Mouse (Mus musculus): ENCODE measurements around the gene Cfb. TPM values are rescaled to one million over a fixed set of nuclear protein-coding genes. Genes with fewer than 3 reads are reported as not detected.
"Not testable (repeated sequence)": the region's sequence is repeated elsewhere in the genome, so short reads cannot be mapped to it uniquely, and the experiment has no call there.

Cfb gene
- polyA plus RNA-seq, 1 experiment from 2014 or later: 21.1 TPM

DNA sequence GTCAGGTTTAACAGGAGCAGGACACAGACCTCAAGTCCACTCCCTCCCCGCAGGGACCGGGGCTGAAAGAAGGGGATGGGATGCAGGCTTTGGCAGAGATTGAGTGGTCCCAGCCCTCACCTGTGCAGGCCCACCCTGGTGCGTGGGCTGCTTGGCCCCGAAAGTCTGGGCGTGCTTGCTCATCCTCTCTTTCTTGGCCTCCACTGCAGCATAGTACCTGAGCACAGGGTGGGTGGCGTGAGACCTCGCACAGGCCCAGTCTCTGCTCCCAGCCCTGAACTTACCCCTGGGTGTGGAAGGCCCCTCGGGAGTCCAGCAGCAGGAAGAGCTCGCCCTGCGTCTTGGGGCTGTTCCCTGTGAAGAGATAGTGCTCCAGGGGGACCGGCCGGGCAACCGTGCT lies 17.4 kb downstream of the Cfb start:
- H3K9ac ChIP-seq (ENCODE audit: low read depth, low read length): no peak overlapping the region
- H3K27ac ChIP-seq: no peak overlapping the region
- DNase-seq (ENCODE audit: low spot score) (no peak), ATAC-seq (replicated peaks; ENCODE audit: low FRiP score, low read depth) (no peak)
- no peak for TF ChIP-seq CTCF (IDR thresholded peaks at IDR 0.05; ENCODE audit: low read depth)
- no peaks in the 10 kb centered on the region for H3K9me3 ChIP-seq (replicated peaks; ENCODE audit: low read length)
- H3K4me1 ChIP-seq (replicated peaks; ENCODE audit: insufficient read depth, low read length): no peaks in the 10 kb centered on the region
- H3K4me2 ChIP-seq (ENCODE audit: low read length): no peak overlapping the region
- H3K36me3 ChIP-seq (ENCODE audit: insufficient read depth, low read length): peaks cover 69% of the 10 kb centered on the region
- WGBS: 94% methylated on average over 13 of the region's 13 CpGs
- no peaks in the 10 kb centered on the region for H3K27me3 ChIP-seq (ENCODE audit: insufficient read depth, low read length)
- H3K4me3 ChIP-seq (replicated peaks; ENCODE audit: low read depth, low read length): no peak overlapping the region

GRCm38 (mm10) chr17:34840736-34841307 lies 21.5 kb downstream of the Cfb start:
- Histone ChIP-seq H3K9me3 (replicated peaks; ENCODE audit: low read length) (no peaks in the 10 kb centered on the region), H3K4me3 (replicated peaks; ENCODE audit: low read depth, low read length) (no peak overlapping the region), H3K36me3 (ENCODE audit: insufficient read depth, low read length) (peaks cover 52% of the 10 kb centered on the region), H3K4me1 (replicated peaks; ENCODE audit: insufficient read depth, low read length) (peaks cover 4% of the 10 kb centered on the region; the same call in 1 of the 2 replicates), H3K9ac (ENCODE audit: low read depth, low read length) (no peak overlapping the region), H3K27ac (no peak overlapping the region), H3K4me2 (ENCODE audit: low read length) (no peak overlapping the region), H3K27me3 (ENCODE audit: insufficient read depth, low read length) (no peaks in the 10 kb centered on the region)
- TF ChIP-seq CTCF (IDR thresholded peaks at IDR 0.05; ENCODE audit: low read depth): no peak
- WGBS: 83% methylated on average over 6 of the region's 6 CpGs
- no peak for DNase-seq (ENCODE audit: low spot score)
- no peak for ATAC-seq (replicated peaks; ENCODE audit: low FRiP score, low read depth)

DNA sequence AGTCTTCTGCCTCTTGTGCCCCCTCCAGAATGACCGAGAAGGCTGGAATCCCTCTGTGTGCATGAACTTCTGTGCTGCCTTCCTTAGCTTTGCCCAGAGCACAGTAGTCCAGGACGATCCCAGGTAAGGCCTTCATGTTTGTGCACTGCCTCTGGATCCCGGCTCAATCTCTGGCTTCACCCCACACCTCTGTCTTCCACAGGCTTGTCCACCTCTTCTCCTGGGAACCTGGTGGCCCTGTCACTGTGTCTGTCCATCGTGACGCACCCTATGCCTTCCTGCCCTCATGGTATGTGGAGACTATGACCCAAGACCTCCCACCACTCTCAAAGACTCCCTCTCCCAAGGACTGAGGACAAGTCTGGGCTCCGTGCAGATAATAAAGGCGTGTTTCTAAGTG lies 23.5 kb downstream of the Cfb start:
- no peaks in the 10 kb centered on the region for H3K9me3 ChIP-seq (replicated peaks; ENCODE audit: low read length)
- no peak overlapping the region for H3K27ac ChIP-seq
- H3K4me1 ChIP-seq (replicated peaks; ENCODE audit: insufficient read depth, low read length): peaks cover 5% of the 10 kb centered on the region; the same call in 1 of the 2 replicates
- H3K9ac ChIP-seq (ENCODE audit: low read depth, low read length): no peak overlapping the region
- no peaks in the 10 kb centered on the region for H3K27me3 ChIP-seq (ENCODE audit: insufficient read depth, low read length)
- DNase-seq (ENCODE audit: low spot score): no peak
- no peak overlapping the region for H3K4me3 ChIP-seq (replicated peaks; ENCODE audit: low read depth, low read length)
- no peak overlapping the region for H3K4me2 ChIP-seq (ENCODE audit: low read length)
- 89% methylated on average over 7 of the region's 7 CpGs for WGBS
- peaks cover 38% of the 10 kb centered on the region for H3K36me3 ChIP-seq (ENCODE audit: insufficient read depth, low read length)
- TF ChIP-seq CTCF (IDR thresholded peaks at IDR 0.05; ENCODE audit: low read depth): no peak
- ATAC-seq (replicated peaks; ENCODE audit: low FRiP score, low read depth): no peak

GRCm38 (mm10) chr17:34837464-34838324 lies 24.6 kb downstream of the Cfb start:
- TF ChIP-seq CTCF (IDR thresholded peaks at IDR 0.05; ENCODE audit: low read depth): no peak
- ATAC-seq (replicated peaks; ENCODE audit: low FRiP score, low read depth): peak; percentile 14

DNA sequence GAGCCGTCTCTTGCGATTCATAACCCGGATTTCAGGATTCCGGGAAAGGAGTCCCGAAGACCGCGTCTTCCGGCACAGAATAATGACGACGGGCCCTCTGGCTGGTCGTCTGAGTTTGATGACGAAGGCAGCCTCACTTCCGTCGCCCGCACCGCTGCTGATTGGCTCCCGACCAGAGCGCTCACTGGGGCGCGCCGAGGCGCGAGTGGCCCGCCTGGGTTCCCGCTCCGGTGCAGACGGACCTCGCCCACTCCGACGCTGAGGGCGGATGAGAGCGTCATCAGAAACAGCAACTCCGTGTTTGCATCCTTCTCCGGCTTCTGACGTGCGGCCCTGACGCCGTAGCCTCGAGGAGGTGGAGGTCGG lies 25.5 kb downstream of the Cfb start, which contains the start of the genes Stk19 and Dxo:
Stk19 (minus strand) TSS at position 90 of the 366 bp plus-strand sequence.
Dxo (plus strand) TSS at position 164 of the 366 bp plus-strand sequence.
- Histone ChIP-seq H3K9ac (ENCODE audit: low read depth, low read length) (peak within 1 kb of the TSS; percentile 72), H3K27ac (peak within 1 kb of the TSS; percentile 77), H3K4me1 (replicated peaks; ENCODE audit: insufficient read depth, low read length) (peaks cover 5% of the 10 kb centered on the region; the same call in 1 of the 2 replicates), H3K4me3 (replicated peaks; ENCODE audit: low read depth, low read length) (peak within 1 kb of the TSS; percentile 80), H3K27me3 (ENCODE audit: insufficient read depth, low read length) (no peaks in the 10 kb centered on the region), H3K4me2 (ENCODE audit: low read length) (peak within 1 kb of the TSS; percentile 83), H3K9me3 (replicated peaks; ENCODE audit: low read length) (no peaks in the 10 kb centered on the region), H3K36me3 (ENCODE audit: insufficient read depth, low read length) (peaks cover 35% of the 10 kb centered on the region)
- TF ChIP-seq CTCF (IDR thresholded peaks at IDR 0.05; ENCODE audit: low read depth): no peak
- ATAC-seq (replicated peaks; ENCODE audit: low FRiP score, low read depth) (peak; percentile 91), DNase-seq (ENCODE audit: low spot score) (peak; percentile 97)
- WGBS: under 1% methylated on average over 40 of the region's 40 CpGs

More at GRCm38 (mm10) chr17:34837464-34838324, 24.6 kb downstream of the Cfb start:
- no peaks in the 10 kb centered on the region for H3K27me3 ChIP-seq (ENCODE audit: insufficient read depth, low read length)
- H3K4me3 ChIP-seq (replicated peaks; ENCODE audit: low read depth, low read length): peak overlapping the region; percentile 80
- peak overlapping the region; percentile 72 for H3K9ac ChIP-seq (ENCODE audit: low read depth, low read length)
- peak overlapping the region; percentile 75 for H3K27ac ChIP-seq
- WGBS: 22% methylated on average over 43 of the region's 43 CpGs
- H3K36me3 ChIP-seq (ENCODE audit: insufficient read depth, low read length): peaks cover 36% of the 10 kb centered on the region
- H3K4me2 ChIP-seq (ENCODE audit: low read length): peak overlapping the region; percentile 83
- H3K9me3 ChIP-seq (replicated peaks; ENCODE audit: low read length): no peaks in the 10 kb centered on the region
- DNase-seq (ENCODE audit: low spot score): peak; percentile 15
- peaks cover 5% of the 10 kb centered on the region; the same call in 1 of the 2 replicates for H3K4me1 ChIP-seq (replicated peaks; ENCODE audit: insufficient read depth, low read length)

DNA sequence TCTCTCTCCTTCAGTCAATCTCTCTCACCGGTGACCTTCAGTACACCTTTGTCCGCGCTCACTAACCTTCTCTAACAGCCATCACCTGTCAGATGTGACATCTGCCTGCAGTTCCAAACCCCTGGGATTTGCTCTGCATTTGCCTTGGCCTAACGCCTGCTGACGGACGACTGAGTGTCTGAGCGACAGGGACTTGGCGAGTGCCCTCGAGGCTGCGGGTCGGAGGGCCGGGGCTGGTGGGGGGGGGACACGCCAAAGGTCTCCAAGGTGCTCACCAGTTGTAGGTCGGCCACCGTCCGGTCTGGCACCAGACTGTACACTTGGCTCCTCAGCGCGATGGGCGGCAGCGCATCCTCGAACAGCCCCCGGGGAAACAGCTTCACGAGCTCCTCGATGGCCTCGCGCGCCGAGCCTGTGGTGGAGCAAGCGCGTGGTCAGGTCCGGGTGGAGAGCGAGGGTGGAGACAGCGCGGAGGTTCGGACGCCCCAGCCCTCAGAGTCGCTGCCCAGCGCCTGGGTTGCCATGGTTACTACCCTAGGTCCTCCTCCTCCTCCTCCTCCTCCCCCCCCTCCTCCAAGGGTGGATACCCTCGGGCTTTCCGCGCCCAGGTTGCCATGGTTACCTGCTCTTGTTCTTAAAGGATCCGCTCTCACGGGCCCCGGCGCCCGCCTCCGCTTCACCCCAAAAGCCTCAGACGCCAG lies 26.0 kb downstream of the Cfb start:
- ATAC-seq (replicated peaks; ENCODE audit: low FRiP score, low read depth) (peak; percentile 65), DNase-seq (ENCODE audit: low spot score) (no peak)
- H3K4me2 ChIP-seq (ENCODE audit: low read length): peak overlapping the region; percentile 83
- no peaks in the 10 kb centered on the region for H3K9me3 ChIP-seq (replicated peaks; ENCODE audit: low read length)
- peaks cover 30% of the 10 kb centered on the region for H3K36me3 ChIP-seq (ENCODE audit: insufficient read depth, low read length)
- H3K4me1 ChIP-seq (replicated peaks; ENCODE audit: insufficient read depth, low read length): peaks cover 5% of the 10 kb centered on the region; the same call in 1 of the 2 replicates
- WGBS: 4% methylated on average over 48 of the region's 48 CpGs
- no peaks in the 10 kb centered on the region for H3K27me3 ChIP-seq (ENCODE audit: insufficient read depth, low read length)
- H3K27ac ChIP-seq: peak overlapping the region; percentile 77
- H3K9ac ChIP-seq (ENCODE audit: low read depth, low read length): peak overlapping the region; percentile 72
- peak overlapping the region; percentile 80 for H3K4me3 ChIP-seq (replicated peaks; ENCODE audit: low read depth, low read length)
- no peak for TF ChIP-seq CTCF (IDR thresholded peaks at IDR 0.05; ENCODE audit: low read depth)

DNA sequence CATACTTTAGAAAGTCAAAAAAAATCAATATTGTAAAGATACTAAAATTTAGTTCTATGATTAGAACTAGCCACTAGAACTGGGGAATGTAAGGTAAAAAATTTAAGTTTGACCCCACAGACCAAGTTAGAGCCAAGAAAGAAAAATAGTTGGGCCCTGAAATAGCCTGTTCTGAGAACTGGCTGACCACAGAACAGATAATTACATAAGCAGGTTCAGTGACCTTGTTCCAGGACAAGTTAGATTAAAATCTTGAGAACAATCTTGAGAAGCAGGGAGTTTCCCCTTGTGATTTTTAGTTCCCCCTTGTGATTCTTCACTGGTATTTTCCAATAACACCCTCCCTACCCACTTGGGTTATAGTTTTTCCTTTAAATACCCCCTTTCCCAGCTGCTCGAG lies 31.5 kb downstream of the Cfb start:
- not testable (repeated sequence) for H3K27me3 ChIP-seq (ENCODE audit: insufficient read depth, low read length); DNase-seq (ENCODE audit: low spot score); ATAC-seq (replicated peaks; ENCODE audit: low FRiP score, low read depth); H3K9ac ChIP-seq (ENCODE audit: low read depth, low read length); H3K4me1 ChIP-seq (replicated peaks; ENCODE audit: insufficient read depth, low read length); H3K9me3 ChIP-seq (replicated peaks; ENCODE audit: low read length); H3K27ac ChIP-seq; H3K4me2 ChIP-seq (ENCODE audit: low read length); H3K4me3 ChIP-seq (replicated peaks; ENCODE audit: low read depth, low read length)
- WGBS: 94% methylated on average over 1 of the region's 1 CpGs
- H3K36me3 ChIP-seq (ENCODE audit: insufficient read depth, low read length): peaks cover 36% of the 10 kb centered on the region; the same call in 1 of the 2 replicates

All from kidney, postnatal 0 days (tissue).